Mouse (Mus musculus) liver, embryonic 11.5 days (tissue): ENCODE results near the gene Unkl. TPM values are rescaled to one million over a fixed set of nuclear protein-coding genes. Genes with fewer than 3 reads are reported as not detected.

Source experiments
- ATAC-seq: fragments of 200-750 bp; cut with Nextera tagmentation; replicated peaks from 2 replicates; pipeline ENCODE4 v1.8.0; 2017; ENCODE audit warnings: moderate number of reproducible peaks, mild to moderate bottlenecking, moderate TSS enrichment, moderate library complexity; ENCODE audit not compliant: low FRiP score
- DNase-seq: peaks from one replicate; pipeline ENCODE4 v3.0.0-alpha.2; 2017; ENCODE audit warnings: low spot score
- H3K27ac ChIP-seq: fragments of 300-500 bp; sonication (generic); 2 replicates; pipeline ENCODE4 v1.5.1; 2014; ENCODE audit warnings: mild to moderate bottlenecking, low read depth, low read length, control low read depth
- H3K27me3 ChIP-seq: fragments of 300-500 bp; sonication (generic); replicated peaks from 2 replicates; pipeline ENCODE4 v1.6.1; 2014; ENCODE audit warnings: low read length, mixed read lengths; ENCODE audit not compliant: control insufficient read depth, insufficient read depth
- H3K36me3 ChIP-seq: fragments of 300-500 bp; sonication (generic); 2 replicates; pipeline ENCODE4 v1.6.1; 2014; ENCODE audit warnings: mild to moderate bottlenecking, low read length, moderate library complexity, mixed read lengths; ENCODE audit not compliant: control insufficient read depth, insufficient read depth
- H3K4me1 ChIP-seq: fragments of 300-500 bp; sonication (generic); replicated peaks from 2 replicates; pipeline ENCODE4 v1.6.1; 2014; ENCODE audit warnings: low read length, mixed read lengths; ENCODE audit not compliant: control insufficient read depth, insufficient read depth
- H3K4me2 ChIP-seq: fragments of 300-500 bp; sonication (generic); 2 replicates; pipeline ENCODE4 v1.6.1; 2014; ENCODE audit warnings: mild to moderate bottlenecking, control low read depth, moderate library complexity
- H3K4me3 ChIP-seq: fragments of 300-500 bp; sonication (generic); 2 replicates; pipeline ENCODE4 v1.5.1; 2014; ENCODE audit warnings: low read depth, low read length, control low read depth
- H3K9ac ChIP-seq: fragments of 300-500 bp; sonication (generic); 2 replicates; pipeline ENCODE4 v1.6.1; 2014; ENCODE audit warnings: low read depth, low read length, control low read depth
- H3K9me3 ChIP-seq: fragments of 300-500 bp; sonication (generic); 2 replicates; pipeline ENCODE4 v1.6.1; 2016; ENCODE audit warnings: low read length, inconsistent platforms, mixed read lengths; ENCODE audit not compliant: control insufficient read depth
- WGBS: fragments of 180-500 bp; shearing (Covaris S2); extraction: QIAGEN DNeasy Blood & Tissue Kit; methylation state at CpG from one replicate; pipeline ENCODE4 v1.1.7; 2014; 5-methylcytosine and 5-hydroxymethylcytosine counted together
- polyA plus RNA-seq: library from polyadenylated mRNA; unstranded; fragments of >200 nt; fragmentation: Nextera tagmentation; extraction: Ambion mirVana; gene quantifications from 2 replicates; pipeline ENCODE4 v1.2.1, GENCODE M21; 2014

Gene Unkl
- 11.5 and 11.7 TPM in 2 replicates for polyA plus RNA-seq

DNA sequence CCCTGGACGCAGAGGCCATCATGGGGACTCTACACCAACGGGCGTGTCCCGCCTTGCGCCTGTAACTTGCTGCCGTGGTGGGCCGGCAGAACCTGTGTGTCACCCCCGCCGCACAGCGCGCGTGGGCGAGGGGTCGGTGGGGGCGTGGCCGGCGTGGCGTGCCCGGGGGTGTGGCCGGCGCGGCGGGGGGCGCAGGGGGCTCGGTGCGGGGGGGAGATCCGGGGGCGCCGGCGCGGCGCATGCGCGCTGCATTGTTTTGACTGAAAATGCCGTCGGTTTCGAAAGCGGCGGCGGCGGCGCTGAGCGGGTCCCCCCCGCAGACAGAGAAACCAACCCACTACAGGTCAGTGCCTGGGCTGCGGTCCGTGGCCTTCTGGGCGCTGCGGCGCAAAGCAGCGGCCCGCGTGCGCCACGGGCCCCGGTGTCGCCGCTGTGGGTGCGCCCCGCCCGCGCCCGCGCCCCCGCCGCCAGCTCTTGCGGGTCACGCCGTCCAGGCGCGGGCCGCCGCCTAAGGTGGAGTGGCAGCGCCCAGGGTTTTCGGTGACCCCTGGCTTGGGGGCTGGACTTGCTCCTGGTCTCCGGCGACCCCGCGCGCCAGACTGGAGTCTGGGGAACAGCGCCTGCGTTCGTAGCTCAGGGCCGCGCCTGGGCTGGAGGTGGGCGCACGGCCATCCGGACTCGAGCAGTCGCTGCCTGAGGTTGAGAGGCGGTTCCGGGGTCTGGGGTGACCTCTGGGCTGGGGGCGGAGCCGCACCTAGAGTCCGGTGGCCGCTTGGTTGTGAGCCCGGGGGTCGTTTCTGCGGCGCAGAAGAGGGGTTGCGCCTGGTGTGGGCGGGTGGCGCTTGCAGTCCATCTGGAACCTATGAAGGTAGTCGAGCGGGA, at the start of gene Unkl:
Gene Unkl (plus strand): TSS at position 248 of the 882 bp plus-strand sequence.
- H3K27me3 ChIP-seq: no peaks in the 10 kb centered on the region
- ATAC-seq: peak; percentile 37
- H3K4me2 ChIP-seq: peak within 1 kb of the TSS; percentile 86
- peaks cover 2% of the 10 kb centered on the region; the same call in 1 of the 2 replicates for H3K36me3 ChIP-seq
- H3K9ac ChIP-seq: peak within 1 kb of the TSS; percentile 85
- under 1% methylated on average over 98 of the region's 104 CpGs for WGBS
- H3K4me1 ChIP-seq: peaks cover 23% of the 10 kb centered on the region
- H3K4me3 ChIP-seq: peak within 1 kb of the TSS; percentile 82
- peak within 1 kb of the TSS; percentile 73 for H3K27ac ChIP-seq
- peak; percentile 81 for DNase-seq
- H3K9me3 ChIP-seq: no peaks in the 10 kb centered on the region

DNA sequence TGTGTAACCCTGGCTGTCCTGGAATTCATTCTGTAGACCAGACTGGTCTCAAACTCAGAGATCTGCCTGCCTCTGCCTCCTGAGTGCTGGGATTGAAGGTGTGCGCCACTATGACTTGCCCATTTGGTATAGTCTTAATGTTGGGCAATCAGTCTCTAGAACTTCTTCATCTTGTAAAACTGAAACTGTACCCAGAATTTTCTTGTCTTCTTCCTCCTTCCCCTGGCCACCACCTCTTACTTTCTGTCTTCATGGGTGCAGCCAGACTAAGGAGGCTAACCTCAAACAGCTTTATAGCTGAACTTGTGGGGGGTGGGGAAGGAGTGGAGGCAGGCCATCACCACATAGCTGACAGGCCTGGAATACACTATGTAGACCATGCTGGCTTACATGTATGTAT, 49.4 kb upstream of the Unkl start:
- DNase-seq: no peak
- Histone ChIP-seq H3K4me2 (no peak overlapping the region), H3K27me3 (no peaks in the 10 kb centered on the region), H3K36me3 (no peaks in the 10 kb centered on the region), H3K4me1 (peaks cover 8% of the 10 kb centered on the region), H3K4me3 (no peak overlapping the region), H3K9ac (no peak overlapping the region), H3K9me3 (no peaks in the 10 kb centered on the region), H3K27ac (no peak overlapping the region)
- no peak for ATAC-seq
- 97% methylated on average over 1 of the region's 1 CpGs for WGBS

DNA sequence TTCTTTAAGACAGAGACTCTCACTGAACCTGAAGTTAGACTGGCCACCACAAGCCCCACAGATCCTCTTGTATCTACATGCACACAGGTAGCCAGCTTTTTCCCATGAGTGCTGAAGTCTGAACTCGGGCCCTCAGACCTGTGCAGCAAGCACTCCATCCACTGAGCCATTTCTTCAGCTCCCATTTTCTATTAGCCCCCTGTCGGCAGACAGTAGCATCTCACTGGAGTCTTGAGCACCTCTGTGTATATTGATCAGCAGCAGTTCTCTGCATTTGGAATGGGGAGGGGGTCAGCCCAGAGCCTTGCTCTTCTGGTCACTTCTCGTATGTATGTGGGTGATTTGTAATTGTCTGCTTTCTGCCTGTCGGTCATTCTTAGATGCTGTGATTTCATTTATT, 48.2 kb upstream of the Unkl start:
- Histone ChIP-seq H3K4me1 (no peaks in the 10 kb centered on the region; the same call in 1 of the 2 replicates), H3K9me3 (no peaks in the 10 kb centered on the region), H3K36me3 (peaks cover 3% of the 10 kb centered on the region; the same call in 1 of the 2 replicates), H3K9ac (no peak overlapping the region), H3K4me2 (no peak overlapping the region), H3K27ac (no peak overlapping the region), H3K27me3 (no peaks in the 10 kb centered on the region), H3K4me3 (no peak overlapping the region)
- 68% methylated on average over 4 of the region's 4 CpGs for WGBS
- DNase-seq: no peak
- no peak for ATAC-seq

- no peak for ATAC-seq
- no peak within 1 kb of the TSS for H3K9ac ChIP-seq
- no peak within 1 kb of the TSS for H3K4me2 ChIP-seq
- H3K4me1 ChIP-seq: no peaks in the 10 kb centered on the region
- H3K27me3 ChIP-seq: no peaks in the 10 kb centered on the region
- no peak within 1 kb of the TSS for H3K27ac ChIP-seq
- H3K4me3 ChIP-seq: no peak within 1 kb of the TSS
- peaks cover 18% of the 10 kb centered on the region for H3K36me3 ChIP-seq
- 94% methylated on average over 1 of the region's 1 CpGs for WGBS
- DNase-seq: no peak
- no peaks in the 10 kb centered on the region for H3K9me3 ChIP-seq
Observed at GRCm38 (mm10) chr17:25162161-25162560, 26.0 kb upstream of the Unkl start, which contains the start of gene Ccdc154. TSS of gene Ccdc154 (plus strand) at chr17:25162461.

DNA sequence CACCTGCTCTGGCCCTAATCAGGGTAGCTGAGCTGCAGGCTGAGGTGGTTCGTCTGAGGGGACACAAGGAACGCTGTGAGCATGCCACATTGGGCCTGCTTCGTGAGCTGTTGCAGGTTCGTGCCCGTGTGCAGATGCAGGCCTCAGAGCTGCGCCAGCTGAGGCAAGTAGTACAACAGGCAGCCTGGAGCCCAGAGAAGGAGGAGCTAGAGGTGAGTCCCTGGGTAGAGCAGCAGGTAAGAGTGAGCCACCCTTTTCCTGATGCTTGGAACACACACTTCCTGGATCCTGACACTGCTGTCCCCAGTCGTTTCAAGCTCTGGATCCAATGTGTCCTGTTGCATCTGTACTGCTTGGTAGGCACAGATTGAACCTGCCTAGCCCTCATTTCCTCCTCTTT, 24.8 kb upstream of the Unkl start:
- Histone ChIP-seq H3K27me3 (no peaks in the 10 kb centered on the region; the same call in 1 of the 2 replicates), H3K4me1 (no peaks in the 10 kb centered on the region), H3K4me3 (no peak overlapping the region), H3K36me3 (peaks cover 15% of the 10 kb centered on the region), H3K4me2 (no peak overlapping the region), H3K9me3 (no peaks in the 10 kb centered on the region), H3K9ac (no peak overlapping the region), H3K27ac (no peak overlapping the region)
- ATAC-seq (no peak), DNase-seq (no peak)
- WGBS: 79% methylated on average over 7 of the region's 7 CpGs

- DNase-seq (no peak), ATAC-seq (no peak)
- no peak overlapping the region for H3K4me3 ChIP-seq
- H3K9me3 ChIP-seq: no peaks in the 10 kb centered on the region
- no peak overlapping the region for H3K4me2 ChIP-seq
- no peaks in the 10 kb centered on the region; the same call in 1 of the 2 replicates for H3K27me3 ChIP-seq
- H3K27ac ChIP-seq: no peak overlapping the region
- H3K36me3 ChIP-seq: peaks cover 9% of the 10 kb centered on the region
- WGBS: 80% methylated on average over 3 of the region's 3 CpGs
- no peak overlapping the region for H3K9ac ChIP-seq
- no peaks in the 10 kb centered on the region for H3K4me1 ChIP-seq
Observed at GRCm38 (mm10) chr17:25164770-25165169, 23.4 kb upstream of the Unkl start.

DNA sequence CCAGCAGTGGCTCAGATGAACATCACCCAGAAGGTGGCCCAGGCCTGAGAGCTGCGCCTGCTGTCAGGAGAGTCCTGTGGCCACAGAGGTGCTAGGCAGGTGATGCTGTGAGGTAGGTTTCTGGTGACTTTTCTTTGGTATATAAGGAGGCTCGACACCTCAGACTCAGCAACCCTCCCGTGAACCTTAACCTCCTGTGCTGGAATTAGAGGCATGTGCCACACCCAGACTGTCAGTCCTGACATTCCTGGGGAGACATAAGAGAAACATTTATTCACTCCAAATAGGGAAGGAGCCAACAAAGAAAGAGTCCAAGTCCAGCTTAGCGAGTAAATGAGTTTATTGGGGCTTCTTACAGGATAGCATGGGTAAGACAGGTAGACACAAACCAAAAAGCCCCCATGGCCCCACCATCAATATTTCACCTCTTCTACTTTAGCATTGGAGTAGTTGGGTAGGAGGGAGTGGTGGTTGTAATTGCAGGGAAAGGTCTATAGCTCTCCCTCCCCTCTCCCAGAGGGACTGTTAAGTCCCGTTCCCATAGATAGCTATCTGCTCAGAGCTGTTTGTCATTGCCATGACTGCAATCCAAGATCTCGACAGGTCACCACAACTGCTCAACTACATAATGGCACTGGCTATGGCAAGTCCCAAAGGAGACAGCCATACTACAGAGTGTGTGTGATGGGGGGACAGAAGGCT, 22.1 kb upstream of the Unkl start:
- Histone ChIP-seq H3K27ac (no peak overlapping the region), H3K36me3 (no peaks in the 10 kb centered on the region), H3K4me2 (no peak overlapping the region), H3K27me3 (no peaks in the 10 kb centered on the region; the same call in 1 of the 2 replicates), H3K4me3 (no peak overlapping the region), H3K4me1 (no peaks in the 10 kb centered on the region), H3K9me3 (no peaks in the 10 kb centered on the region), H3K9ac (no peak overlapping the region)
- ATAC-seq (no peak), DNase-seq (no peak)
- 55% methylated on average over 6 of the region's 6 CpGs for WGBS

DNA sequence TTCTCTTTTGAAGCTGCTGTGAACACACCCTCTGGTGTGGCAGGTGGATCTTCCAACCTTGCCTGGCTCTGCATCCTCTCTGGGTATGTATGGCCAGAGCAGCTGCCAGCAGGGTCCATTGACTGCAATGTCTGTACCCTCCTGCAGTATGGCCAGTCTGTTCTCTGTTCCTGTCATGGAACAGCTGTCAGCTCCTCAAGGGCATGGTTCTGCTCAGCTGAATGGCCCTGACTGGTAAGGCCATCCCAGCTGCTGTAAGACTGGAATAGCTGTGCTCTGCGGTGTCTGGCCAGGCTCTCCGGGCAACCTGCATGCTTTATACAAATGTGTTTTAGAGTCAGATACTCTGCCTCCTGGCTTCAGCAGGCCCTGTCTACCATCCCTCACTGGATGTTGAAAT, 18.5 kb upstream of the Unkl start:
- WGBS: 92% methylated on average over 2 of the region's 2 CpGs
- H3K4me3 ChIP-seq: no peak overlapping the region
- no peak overlapping the region for H3K9ac ChIP-seq
- DNase-seq: no peak
- no peaks in the 10 kb centered on the region for H3K36me3 ChIP-seq
- no peaks in the 10 kb centered on the region for H3K9me3 ChIP-seq
- H3K4me2 ChIP-seq: no peak overlapping the region
- H3K27ac ChIP-seq: no peak overlapping the region
- H3K27me3 ChIP-seq: no peaks in the 10 kb centered on the region; the same call in 1 of the 2 replicates
- no peak for ATAC-seq
- H3K4me1 ChIP-seq: no peaks in the 10 kb centered on the region
